Mouse (Mus musculus) heart, adult 2 months (tissue): ENCODE results near the gene Fkbp5.

Experiments
- CTCF ChIP-seq: fragments of 200-600 bp; IDR thresholded peaks from 2 replicates; pipeline ENCODE4 v1.8.1; 2022; ENCODE audit warnings: antibody characterized with exemption, mild to moderate bottlenecking, moderate library complexity
- POLR2A ChIP-seq: fragments of 200-500 bp; IDR thresholded peaks from 2 replicates; pipeline ENCODE4 v1.6.1; 2011; ENCODE audit warnings: mild to moderate bottlenecking, low read depth, low read length, control low read depth; ENCODE audit not compliant: insufficient read depth

GRCm38 (mm10) chr17:28355871-28356270, 161.5 kb downstream of the Fkbp5 start:
- TF ChIP-seq POLR2A: no peak
- no peak for TF ChIP-seq CTCF
